Mouse (Mus musculus): ENCODE results near the gene Rad51b. TPM values are rescaled to one million over a fixed set of nuclear protein-coding genes. Genes with fewer than 3 reads are reported as not detected.

The Rad51b gene
- polyA plus RNA-seq, 1 experiment from 2014 or later = 7.6 TPM

GRCm38 (mm10) chr12:79441210-79442005 lies 144.3 kb downstream of the Rad51b start:
- Histone ChIP-seq H3K9ac (replicated peaks) (no peak overlapping the region), H3K27me3 (no peaks in the 10 kb centered on the region), H3K27ac (replicated peaks) (no peak overlapping the region), H3K4me3 (no peak overlapping the region), H3K36me3 (no peaks in the 10 kb centered on the region), H3K9me3 (no peaks in the 10 kb centered on the region), H3K4me2 (replicated peaks) (no peak overlapping the region), H3K4me1 (no peaks in the 10 kb centered on the region)
- ATAC-seq (ENCODE audit: low FRiP score, low read depth) = no peak
- WGBS = 76% methylated on average over 12 of the region's 12 CpGs

DNA sequence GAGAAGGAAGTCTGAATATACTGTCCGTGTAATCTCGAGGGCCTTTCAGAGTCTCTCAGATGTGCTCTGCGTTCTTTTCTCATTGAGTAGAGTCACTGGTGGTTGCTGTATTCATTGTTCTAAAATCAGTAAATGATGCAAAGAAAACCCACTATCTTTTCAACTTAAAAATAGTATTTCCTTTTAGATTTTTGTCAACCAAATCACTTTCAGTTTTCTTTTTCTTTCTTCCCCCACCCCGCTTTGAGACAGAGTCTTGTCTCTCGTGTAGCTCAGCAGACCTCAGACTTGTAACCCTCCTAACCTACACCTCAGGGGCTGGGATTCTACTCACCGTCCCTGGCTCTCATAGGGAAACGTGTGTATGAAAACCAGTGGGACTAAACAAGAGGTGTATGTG lies 145.0 kb downstream of the Rad51b start:
- Histone ChIP-seq H3K4me1 (no peaks in the 10 kb centered on the region), H3K27ac (replicated peaks) (no peak overlapping the region), H3K4me2 (replicated peaks) (no peak overlapping the region), H3K4me3 (no peak overlapping the region), H3K9ac (replicated peaks) (no peak overlapping the region), H3K27me3 (no peaks in the 10 kb centered on the region), H3K36me3 (no peaks in the 10 kb centered on the region), H3K9me3 (no peaks in the 10 kb centered on the region)
- WGBS = 85% methylated on average over 7 of the region's 7 CpGs
- no peak for ATAC-seq (ENCODE audit: low FRiP score, low read depth)

GRCm38 (mm10) chr12:79442836-79443390 lies 145.8 kb downstream of the Rad51b start:
- no peaks in the 10 kb centered on the region for H3K4me1 ChIP-seq
- H3K9ac ChIP-seq (replicated peaks) = no peak overlapping the region
- no peak for ATAC-seq (ENCODE audit: low FRiP score, low read depth)
- no peak overlapping the region for H3K27ac ChIP-seq (replicated peaks)
- no peak overlapping the region for H3K4me2 ChIP-seq (replicated peaks)
- no peak overlapping the region for H3K4me3 ChIP-seq
- H3K9me3 ChIP-seq = no peaks in the 10 kb centered on the region
- WGBS = 64% methylated on average over 6 of the region's 6 CpGs
- H3K36me3 ChIP-seq = no peaks in the 10 kb centered on the region
- H3K27me3 ChIP-seq = no peaks in the 10 kb centered on the region

DNA sequence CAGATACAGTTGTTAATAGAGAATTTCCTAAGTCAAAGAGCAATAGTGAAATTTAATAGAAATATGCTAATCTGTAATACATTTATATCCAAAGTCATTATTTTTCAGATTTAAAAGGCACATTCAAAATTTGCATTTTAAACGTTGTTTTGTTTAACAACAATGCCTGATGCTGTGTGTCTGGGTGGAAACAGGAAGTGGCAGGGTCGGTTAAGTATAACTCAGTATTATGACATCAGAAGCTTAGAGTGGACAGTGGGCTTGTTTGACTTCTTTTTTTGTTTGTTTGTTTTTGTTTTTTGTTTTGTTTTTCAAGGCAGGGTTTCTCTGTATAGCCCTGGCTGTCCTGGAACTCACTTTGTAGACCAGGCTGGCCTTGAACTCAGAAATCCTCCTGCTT lies 147.6 kb downstream of the Rad51b start:
- Histone ChIP-seq H3K9me3 (no peaks in the 10 kb centered on the region), H3K27me3 (no peaks in the 10 kb centered on the region), H3K4me3 (no peak overlapping the region), H3K4me2 (replicated peaks) (no peak overlapping the region), H3K27ac (replicated peaks) (no peak overlapping the region), H3K4me1 (no peaks in the 10 kb centered on the region), H3K36me3 (no peaks in the 10 kb centered on the region), H3K9ac (replicated peaks) (no peak overlapping the region)
- ATAC-seq (ENCODE audit: low FRiP score, low read depth) = no peak
- WGBS = 72% methylated on average over 2 of the region's 2 CpGs

- Histone ChIP-seq H3K27ac (replicated peaks) (no peak overlapping the region), H3K4me3 (no peak overlapping the region), H3K9me3 (no peaks in the 10 kb centered on the region), H3K9ac (replicated peaks) (no peak overlapping the region), H3K27me3 (no peaks in the 10 kb centered on the region), H3K36me3 (no peaks in the 10 kb centered on the region), H3K4me1 (no peaks in the 10 kb centered on the region), H3K4me2 (replicated peaks) (no peak overlapping the region)
- WGBS = 82% methylated on average over 3 of the region's 3 CpGs
- no peak for ATAC-seq (ENCODE audit: low FRiP score, low read depth)
Observed at GRCm38 (mm10) chr12:79447039-79447438, 150.0 kb downstream of the Rad51b start.

DNA sequence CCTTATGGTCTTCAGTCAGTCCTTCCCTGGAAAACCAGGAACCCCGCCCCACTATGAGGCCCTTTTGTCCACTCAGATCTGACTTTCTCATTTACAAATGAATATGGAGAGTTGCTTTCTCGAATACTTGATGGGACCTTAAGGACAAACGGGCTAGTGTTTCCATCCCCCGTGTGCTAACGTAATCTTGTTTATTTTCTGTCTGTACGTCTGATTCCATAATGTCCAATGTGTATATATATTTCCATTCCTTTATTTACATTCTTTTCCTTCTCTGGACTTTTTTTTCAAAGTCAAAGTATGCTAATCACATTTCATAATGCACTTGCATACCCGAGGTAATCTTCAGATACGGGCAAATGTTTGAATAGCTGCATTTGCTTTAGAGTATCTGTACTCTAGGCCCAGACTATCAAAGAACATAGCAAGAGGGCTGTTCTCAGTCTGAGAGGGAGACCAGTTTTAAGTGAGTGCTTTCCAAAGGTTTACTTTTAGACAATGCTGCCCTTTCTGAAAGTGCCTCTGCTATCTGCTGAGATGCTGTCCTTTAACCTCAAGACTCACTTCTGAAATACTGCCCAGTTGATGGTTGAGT lies 152.8 kb downstream of the Rad51b start:
- Histone ChIP-seq H3K9me3 (no peaks in the 10 kb centered on the region), H3K4me1 (no peaks in the 10 kb centered on the region), H3K27ac (replicated peaks) (no peak overlapping the region), H3K4me3 (no peak overlapping the region), H3K9ac (replicated peaks) (no peak overlapping the region), H3K27me3 (no peaks in the 10 kb centered on the region), H3K4me2 (replicated peaks) (no peak overlapping the region), H3K36me3 (no peaks in the 10 kb centered on the region)
- ATAC-seq (ENCODE audit: low FRiP score, low read depth) = no peak
- WGBS = 72% methylated on average over 8 of the region's 8 CpGs

DNA sequence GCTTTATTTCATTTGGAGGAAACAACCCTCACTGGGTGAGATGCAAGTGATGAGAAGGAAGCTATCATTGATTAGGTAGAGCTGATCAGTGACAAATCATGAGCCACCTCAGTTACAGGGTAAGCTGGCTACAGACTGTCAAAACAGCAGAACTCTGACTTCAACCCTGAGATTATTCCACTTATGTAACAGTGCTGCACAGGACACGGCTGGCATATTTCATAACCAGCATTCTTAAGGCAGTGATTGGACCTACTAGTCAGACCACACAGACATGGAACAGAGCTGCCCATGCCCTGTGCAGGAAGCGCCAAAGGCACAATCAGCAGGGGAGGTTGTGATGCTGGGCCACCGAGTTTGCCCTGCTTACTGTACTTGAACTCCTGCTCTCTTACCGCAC lies 155.8 kb downstream of the Rad51b start:
- no peak overlapping the region for H3K4me2 ChIP-seq (replicated peaks)
- no peaks in the 10 kb centered on the region for H3K27me3 ChIP-seq
- H3K4me1 ChIP-seq = peaks cover 11% of the 10 kb centered on the region
- H3K4me3 ChIP-seq = no peak overlapping the region
- ATAC-seq (ENCODE audit: low FRiP score, low read depth) = no peak
- no peaks in the 10 kb centered on the region for H3K9me3 ChIP-seq
- H3K36me3 ChIP-seq = no peaks in the 10 kb centered on the region
- H3K27ac ChIP-seq (replicated peaks) = no peak overlapping the region
- 94% methylated on average over 4 of the region's 4 CpGs for WGBS
- no peak overlapping the region for H3K9ac ChIP-seq (replicated peaks)

DNA sequence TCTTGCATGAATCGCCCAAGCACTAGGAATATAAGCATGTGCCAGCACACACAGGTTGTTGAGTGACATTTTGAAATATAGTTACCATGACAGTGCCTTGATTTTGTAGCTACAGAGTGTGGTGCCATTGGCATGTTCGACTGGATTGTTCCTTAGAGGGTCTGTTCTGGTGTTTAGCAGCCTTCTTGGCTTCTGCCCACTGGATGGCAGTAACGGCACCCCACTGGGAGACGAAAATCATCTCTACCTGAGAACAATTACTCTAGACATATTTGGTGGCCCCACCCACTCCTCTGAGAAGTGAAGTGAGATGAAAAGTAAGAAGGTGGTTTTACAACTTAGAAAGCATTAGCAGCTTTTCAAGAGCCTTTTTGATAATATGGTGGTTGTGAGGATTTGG lies 156.9 kb downstream of the Rad51b start:
- H3K27ac ChIP-seq (replicated peaks) = no peak overlapping the region
- ATAC-seq (ENCODE audit: low FRiP score, low read depth) = no peak
- WGBS = 85% methylated on average over 4 of the region's 4 CpGs

GRCm38 (mm10) chr12:79455061-79455847 lies 158.2 kb downstream of the Rad51b start:
- no peak overlapping the region for H3K9ac ChIP-seq (replicated peaks)
- no peak overlapping the region for H3K4me3 ChIP-seq
- no peaks in the 10 kb centered on the region for H3K27me3 ChIP-seq
- no peaks in the 10 kb centered on the region for H3K36me3 ChIP-seq
- H3K4me2 ChIP-seq (replicated peaks) = no peak overlapping the region
- no peak overlapping the region for H3K27ac ChIP-seq (replicated peaks)
- H3K9me3 ChIP-seq = no peaks in the 10 kb centered on the region
- ATAC-seq (ENCODE audit: low FRiP score, low read depth) = no peak
- peaks cover 11% of the 10 kb centered on the region for H3K4me1 ChIP-seq
- WGBS = 62% methylated on average over 12 of the region's 12 CpGs

More for the DNA sequence above, 156.9 kb downstream of the Rad51b start:
- H3K9ac ChIP-seq (replicated peaks) = no peak overlapping the region
- no peak overlapping the region for H3K4me2 ChIP-seq (replicated peaks)
- no peaks in the 10 kb centered on the region for H3K36me3 ChIP-seq
- peaks cover 11% of the 10 kb centered on the region for H3K4me1 ChIP-seq
- H3K4me3 ChIP-seq = no peak overlapping the region
- no peaks in the 10 kb centered on the region for H3K27me3 ChIP-seq
- no peaks in the 10 kb centered on the region for H3K9me3 ChIP-seq

GRCm38 (mm10) chr12:79455848-79456164 lies 158.7 kb downstream of the Rad51b start:
- 52% methylated on average over 3 of the region's 3 CpGs for WGBS
- Histone ChIP-seq H3K9ac (replicated peaks) (no peak overlapping the region), H3K4me1 (peaks cover 11% of the 10 kb centered on the region), H3K4me2 (replicated peaks) (no peak overlapping the region), H3K4me3 (no peak overlapping the region), H3K27ac (replicated peaks) (no peak overlapping the region), H3K27me3 (no peaks in the 10 kb centered on the region), H3K36me3 (no peaks in the 10 kb centered on the region), H3K9me3 (no peaks in the 10 kb centered on the region)
- no peak for ATAC-seq (ENCODE audit: low FRiP score, low read depth)

DNA sequence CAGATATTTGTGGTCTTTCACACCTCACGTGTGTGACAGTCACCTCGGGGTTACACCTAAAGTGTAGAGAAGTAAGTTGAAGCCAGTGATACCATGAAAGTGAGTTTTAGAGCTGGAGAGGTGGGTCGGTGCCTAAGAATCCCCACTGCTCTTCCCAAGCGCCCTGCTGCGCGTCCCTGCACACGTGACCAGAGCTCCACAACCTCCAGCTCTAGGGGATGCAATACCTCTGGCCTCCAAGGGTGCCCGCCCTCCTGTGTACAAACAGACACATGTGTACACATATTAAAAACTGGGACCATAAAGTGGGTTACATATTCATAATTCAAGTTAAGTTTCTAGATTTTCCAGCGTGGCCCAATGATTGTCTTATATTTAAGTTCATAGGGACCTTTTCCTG lies 159.2 kb downstream of the Rad51b start:
- 90% methylated on average over 9 of the region's 9 CpGs for WGBS
- peaks cover 11% of the 10 kb centered on the region for H3K4me1 ChIP-seq
- no peak overlapping the region for H3K27ac ChIP-seq (replicated peaks)
- no peak overlapping the region for H3K4me2 ChIP-seq (replicated peaks)
- H3K36me3 ChIP-seq = no peaks in the 10 kb centered on the region
- no peak overlapping the region for H3K4me3 ChIP-seq
- no peak overlapping the region for H3K9ac ChIP-seq (replicated peaks)
- no peak for ATAC-seq (ENCODE audit: low FRiP score, low read depth)
- no peaks in the 10 kb centered on the region for H3K9me3 ChIP-seq
- H3K27me3 ChIP-seq = no peaks in the 10 kb centered on the region

GRCm38 (mm10) chr12:79463371-79463770 lies 166.3 kb downstream of the Rad51b start:
- Histone ChIP-seq H3K27ac (replicated peaks) (no peak overlapping the region), H3K9ac (replicated peaks) (no peak overlapping the region), H3K4me1 (no peaks in the 10 kb centered on the region), H3K4me2 (replicated peaks) (no peak overlapping the region), H3K4me3 (no peak overlapping the region), H3K36me3 (no peaks in the 10 kb centered on the region), H3K9me3 (no peaks in the 10 kb centered on the region), H3K27me3 (no peaks in the 10 kb centered on the region)
- no peak for ATAC-seq (ENCODE audit: low FRiP score, low read depth)
- 77% methylated on average over 3 of the region's 3 CpGs for WGBS

All from midbrain, embryonic 12.5 days (tissue).